Mouse (Mus musculus) erythroid progenitor cell, adult 5-6 weeks (primary cell): Measurements from ENCODE around the gene Pabpn1. TPM values are rescaled to one million over a fixed set of nuclear protein-coding genes. Genes with fewer than 3 reads are reported as not detected.
A peak's percentile ranks its signal among the peaks of the same experiment; 100 is the strongest.

Experiments used
- ATAC-seq: replicated peaks from 2 replicates; pipeline ENCODE4 v1.8.0; 2016; ENCODE audit warnings: moderate number of reproducible peaks, mild to moderate bottlenecking, moderate TSS enrichment, inconsistent platforms; ENCODE audit not compliant: poor library complexity, low FRiP score, severe bottlenecking
- total RNA-seq, 2 experiments: library from RNA; stranded (forward) in 1 of 2; stranded (reverse) in 1 of 2; fragments of 150-400 nt in 1 of 2; fragments of 186-747, 209-891 nt in 1 of 2; gene quantifications; 2 replicates each; pipeline versions ENCODE4 v1.2.3 to v1.2.4; 2015 to 2017; ENCODE audit warnings: low replicate concordance in 2 of 2

The Pabpn1 gene
- 49.9 and 68.1 TPM in 2 replicates for total RNA-seq (2015; ENCODE audit: low replicate concordance)
- total RNA-seq (2017; ENCODE audit: low replicate concordance) = 115 and 120 TPM in 2 replicates

DNA sequence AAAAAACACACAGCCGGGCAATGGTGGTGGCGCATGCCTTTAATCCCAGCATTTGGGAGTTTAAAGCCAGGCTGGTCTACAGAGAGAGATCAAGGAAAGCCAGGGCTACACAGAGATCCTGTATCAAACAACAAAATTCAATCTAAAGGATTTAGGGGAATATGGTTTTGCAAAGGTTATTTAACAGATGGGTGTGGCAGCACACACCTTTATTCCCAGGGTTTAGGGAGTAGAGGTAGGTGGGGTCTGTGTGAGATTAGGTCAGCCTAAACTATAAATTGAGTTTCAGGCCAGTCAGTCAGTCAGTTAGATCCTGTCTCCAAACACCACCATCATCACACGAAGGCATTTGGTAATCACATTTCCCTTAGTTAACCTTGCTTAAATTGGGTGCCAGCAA lies at the start of gene Pabpn1:
Gene Pabpn1 (plus strand): TSS at position 301 of the 400 bp plus-strand sequence.
- ATAC-seq = no peak

DNA sequence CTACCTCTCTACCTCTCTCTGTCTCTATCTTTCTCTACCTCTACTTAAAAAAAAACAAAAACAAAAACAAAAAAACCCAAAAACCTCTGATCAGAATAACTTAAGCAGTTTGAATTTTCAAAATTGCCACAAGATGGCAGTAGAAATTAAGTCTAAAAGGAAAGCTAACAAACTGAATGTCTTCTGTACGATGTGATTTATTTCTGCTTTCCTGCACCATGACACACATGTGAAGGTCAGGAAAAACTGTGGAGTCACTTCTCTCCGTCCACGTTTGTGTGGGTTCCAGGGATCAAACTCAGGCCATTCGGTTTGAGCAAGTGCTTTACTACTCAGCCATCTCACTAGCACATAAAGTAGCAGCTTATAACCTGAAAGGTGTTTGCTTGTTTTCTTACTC lies 48.8 kb upstream of the Pabpn1 start:
- no peak for ATAC-seq

DNA sequence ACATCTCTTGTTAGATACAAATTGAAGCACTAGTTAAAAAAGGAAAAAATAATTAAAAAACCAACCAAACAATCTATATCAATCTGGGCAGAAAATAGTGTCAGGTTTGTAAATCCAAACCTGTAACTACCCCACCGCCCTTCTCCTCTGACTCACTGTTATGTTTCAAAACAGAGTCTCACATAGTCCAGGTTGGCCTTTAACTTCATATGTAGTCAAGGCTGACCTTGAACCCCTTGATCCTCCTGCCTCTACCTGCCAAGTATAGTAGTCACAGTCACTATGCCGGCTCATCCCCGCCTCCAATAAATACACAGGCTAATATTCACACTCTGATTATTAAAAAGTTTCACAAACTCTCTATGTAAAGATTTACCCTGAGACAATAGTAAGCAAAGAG lies 36.6 kb upstream of the Pabpn1 start:
- ATAC-seq = no peak

DNA sequence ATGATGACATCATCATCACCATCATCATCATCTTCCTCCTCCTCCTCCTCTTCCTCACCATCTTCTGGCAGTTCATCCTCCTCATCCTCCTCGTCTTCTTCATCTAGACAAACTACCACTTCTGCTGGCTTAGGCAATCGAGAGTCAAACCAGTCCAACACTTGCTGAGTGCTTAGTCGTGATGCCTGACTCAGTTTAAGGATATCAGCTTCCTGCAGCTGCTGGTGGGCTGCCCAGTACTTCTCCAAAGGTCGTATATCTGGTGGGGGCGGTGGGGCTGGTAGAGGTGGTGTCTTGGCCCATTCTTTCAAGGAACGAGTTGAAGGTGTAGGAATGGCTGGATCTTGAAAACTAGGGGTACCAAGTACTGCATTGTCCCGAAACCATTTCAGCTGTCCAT lies 35.6 kb upstream of the Pabpn1 start:
- no peak for ATAC-seq

DNA sequence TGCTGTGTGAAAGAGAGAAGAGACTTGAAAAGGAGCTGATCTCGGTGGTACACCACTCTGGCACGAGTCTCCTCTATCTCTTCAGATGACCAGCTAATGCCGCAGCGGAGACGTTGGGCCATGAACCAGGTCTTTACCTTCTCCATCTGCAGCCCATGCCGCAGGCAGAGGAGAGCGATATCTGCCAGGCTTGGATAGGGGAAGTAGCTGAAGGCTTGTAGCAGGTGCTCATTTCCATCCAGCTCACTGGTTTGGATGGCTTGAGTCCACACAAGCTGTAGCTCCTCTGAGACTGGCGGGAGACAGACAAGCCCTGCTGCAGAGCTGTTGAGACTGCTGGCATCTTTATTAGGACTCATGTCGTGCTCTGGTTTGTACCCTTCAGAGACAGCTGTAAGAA lies 34.4 kb upstream of the Pabpn1 start:
- no peak for ATAC-seq

DNA sequence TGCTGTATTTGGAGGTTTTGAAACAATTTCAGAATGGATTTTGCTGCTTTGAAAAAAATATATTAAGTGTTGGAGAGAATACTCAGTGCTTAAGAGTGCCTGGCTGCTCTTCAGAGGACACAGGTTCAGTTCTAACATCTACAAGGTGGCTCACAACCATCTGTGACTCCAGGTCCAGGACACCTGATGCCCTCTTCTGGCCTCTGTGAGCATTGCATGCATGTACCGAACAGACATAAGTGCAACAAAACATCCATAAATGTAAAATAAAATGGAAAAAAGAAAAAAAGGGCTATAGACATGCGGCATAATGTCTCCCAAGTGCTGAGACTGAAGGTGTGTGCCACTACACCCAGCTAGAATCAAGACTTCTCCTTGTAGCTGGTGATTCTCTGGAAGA lies 31.8 kb upstream of the Pabpn1 start:
- ATAC-seq = no peak

DNA sequence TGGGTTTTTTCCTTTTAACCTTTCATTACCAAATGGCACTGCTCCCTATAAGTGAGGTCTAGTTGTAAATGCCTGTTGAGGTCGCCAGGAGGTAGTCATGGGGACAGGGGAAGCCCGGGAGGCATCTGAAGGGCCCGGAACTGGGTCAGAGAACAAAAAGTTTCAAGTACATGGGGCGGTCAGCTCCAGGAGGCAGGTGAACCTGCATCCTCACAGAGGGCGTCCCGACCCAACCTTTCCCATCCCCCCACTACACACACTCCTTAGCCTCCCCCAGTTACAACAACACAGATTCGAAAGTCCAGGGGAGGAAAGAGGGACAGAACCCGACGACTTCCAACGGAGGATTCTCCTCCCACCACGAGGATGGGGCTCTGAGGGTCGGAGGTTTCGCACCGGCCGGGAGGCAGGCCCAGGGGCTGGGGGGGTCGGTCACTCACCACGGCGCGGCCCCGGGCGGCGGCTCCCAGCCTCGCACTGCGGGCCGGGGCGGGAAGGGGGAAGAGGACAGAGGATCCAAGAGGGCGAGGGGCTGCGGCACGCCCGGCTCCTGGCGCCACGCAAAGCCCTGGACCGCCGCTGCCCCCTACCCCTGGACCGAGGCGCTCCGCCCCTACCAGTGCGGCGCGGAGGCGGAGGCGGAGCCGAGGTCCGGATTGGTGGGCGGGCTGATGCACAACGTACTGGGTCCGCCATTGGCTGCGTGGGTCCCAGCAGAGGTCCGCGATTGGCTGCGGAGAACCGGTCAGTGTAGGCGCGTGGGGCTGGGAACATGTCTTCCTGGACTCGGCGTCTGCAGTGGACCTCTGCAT lies 28.6 kb upstream of the Pabpn1 start:
- peak; percentile 100 for ATAC-seq

DNA sequence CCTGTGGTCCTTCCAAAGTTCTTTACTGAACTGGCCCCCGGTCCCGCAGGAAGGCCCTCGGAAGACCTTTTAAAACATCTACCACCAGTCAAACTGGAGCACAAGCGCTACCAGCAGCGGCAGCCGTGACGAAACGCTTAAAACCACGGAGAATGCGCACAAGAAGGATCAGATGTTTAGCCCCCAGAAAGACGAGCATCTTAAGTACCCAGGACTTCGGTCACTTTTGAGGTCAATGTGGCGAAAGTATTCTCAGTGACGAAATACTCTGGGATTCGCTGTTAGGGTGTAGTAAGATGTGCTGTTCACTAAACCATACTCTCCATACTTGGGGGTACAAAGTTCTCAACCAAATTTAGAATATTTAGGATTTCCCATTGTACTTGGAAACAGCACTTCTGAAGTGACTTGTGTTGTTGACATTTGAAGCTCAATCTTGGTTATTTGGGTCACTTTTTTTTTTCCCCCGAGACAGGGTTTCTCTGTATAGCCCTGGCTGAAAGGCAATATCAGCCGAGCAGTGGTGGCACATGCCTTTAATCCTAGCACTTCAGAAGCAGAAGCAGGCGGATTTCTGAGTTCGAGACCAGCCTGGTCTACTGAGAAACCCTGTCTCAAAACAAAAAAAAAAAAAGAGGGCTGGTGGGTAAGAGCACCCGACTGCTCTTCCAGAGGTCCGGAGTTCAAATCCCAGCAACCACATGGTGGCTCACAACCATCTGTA lies 27.8 kb upstream of the Pabpn1 start:
- no peak; the same call in 1 of the 2 replicates for ATAC-seq

DNA sequence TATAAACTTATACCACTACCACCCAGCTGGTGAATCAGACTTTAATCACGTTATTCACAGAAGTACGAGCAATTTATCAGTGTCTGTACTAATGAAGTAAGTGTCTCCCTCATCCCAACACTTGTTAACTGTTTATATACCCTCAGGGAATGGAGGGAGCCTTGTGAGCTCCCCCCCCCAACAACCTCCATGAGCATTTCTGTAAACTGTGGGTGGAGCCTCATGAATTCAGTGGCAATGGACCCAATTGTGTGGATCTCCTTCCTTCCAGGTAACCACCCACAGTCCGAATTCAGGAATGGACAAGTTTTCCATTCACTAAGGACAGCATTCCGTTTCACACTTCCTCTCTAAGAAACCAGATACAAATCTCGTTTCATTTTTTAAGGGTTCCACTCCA lies 26.7 kb upstream of the Pabpn1 start:
- ATAC-seq = no peak

DNA sequence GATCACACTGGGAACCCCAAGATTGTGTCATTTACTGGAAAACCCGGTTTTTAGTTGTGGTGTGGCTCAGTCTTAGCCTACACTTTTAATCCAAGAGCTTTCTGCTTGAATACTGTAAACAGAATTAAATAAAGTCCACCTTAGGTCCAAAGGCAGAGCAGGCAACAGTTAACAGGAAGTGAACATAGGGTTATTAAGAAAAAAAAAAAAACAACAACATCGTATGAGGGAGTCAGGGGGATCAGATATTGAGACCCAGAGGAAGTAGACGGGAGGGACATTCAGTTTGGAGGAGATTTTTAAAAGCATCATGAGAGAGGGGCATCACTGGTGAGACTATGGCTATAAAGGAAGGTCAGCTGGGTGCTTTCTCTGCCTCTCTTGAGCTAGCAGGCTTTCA lies 26.0 kb upstream of the Pabpn1 start:
- no peak for ATAC-seq

DNA sequence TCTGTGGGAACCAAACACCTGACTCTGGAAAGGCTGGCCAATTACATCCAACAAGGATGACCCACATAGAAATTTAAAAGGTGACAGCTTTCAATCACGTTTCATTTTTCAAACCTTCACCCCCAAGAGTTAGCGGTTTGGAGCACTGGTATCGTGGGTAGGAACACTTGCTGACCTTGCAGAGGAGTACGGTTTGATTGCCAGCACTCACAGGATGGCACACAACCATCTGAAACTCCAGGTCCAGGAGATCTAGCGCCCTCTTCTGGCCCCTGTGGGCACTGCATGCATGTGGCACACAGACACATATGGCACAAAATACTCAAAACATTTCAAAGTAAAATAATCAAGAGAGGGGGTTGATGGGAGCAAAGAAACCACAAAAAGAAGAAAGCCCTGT lies 25.4 kb upstream of the Pabpn1 start:
- no peak for ATAC-seq

DNA sequence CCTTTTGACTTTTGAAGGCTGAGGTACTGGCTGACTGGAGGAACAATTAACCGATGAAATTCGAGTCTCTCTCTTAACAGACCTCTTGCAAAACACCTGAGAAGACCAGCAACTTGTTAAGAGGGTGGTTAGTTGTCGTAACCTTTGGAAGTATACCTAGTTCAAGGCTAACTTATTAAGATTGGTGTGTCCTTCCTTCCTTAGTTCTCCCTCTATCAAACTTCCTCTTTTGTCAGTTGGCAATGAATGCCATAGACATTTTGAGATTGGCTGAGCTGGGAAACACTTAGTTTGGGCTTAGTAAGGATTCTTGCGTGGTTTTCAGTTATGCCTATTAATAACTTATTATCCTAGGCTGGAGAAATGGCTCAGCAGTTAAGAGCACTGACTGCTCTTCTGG lies 24.3 kb upstream of the Pabpn1 start:
- no peak for ATAC-seq

DNA sequence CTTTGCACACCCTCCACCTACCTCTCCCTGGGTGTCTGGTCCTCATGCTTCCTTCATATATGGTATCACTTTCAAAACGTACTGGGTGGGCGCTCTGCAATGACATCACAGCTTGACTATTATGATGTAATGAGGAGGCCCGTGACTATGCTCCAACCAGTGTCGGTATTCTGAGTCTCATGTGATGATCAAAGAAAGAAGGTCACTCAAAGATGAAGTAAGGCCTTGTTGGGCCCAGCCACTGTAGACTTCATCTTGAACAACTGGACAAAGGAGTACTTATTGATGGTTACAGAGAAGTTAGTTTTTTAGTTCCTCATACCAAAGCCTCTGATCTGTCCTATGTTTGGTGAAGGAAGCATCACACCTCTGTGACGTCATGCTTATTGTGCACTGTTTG lies 21.4 kb upstream of the Pabpn1 start, which contains the start of gene Homez:
Gene Homez (minus strand): TSS at position 101 of the 400 bp plus-strand sequence.
- no peak for ATAC-seq

DNA sequence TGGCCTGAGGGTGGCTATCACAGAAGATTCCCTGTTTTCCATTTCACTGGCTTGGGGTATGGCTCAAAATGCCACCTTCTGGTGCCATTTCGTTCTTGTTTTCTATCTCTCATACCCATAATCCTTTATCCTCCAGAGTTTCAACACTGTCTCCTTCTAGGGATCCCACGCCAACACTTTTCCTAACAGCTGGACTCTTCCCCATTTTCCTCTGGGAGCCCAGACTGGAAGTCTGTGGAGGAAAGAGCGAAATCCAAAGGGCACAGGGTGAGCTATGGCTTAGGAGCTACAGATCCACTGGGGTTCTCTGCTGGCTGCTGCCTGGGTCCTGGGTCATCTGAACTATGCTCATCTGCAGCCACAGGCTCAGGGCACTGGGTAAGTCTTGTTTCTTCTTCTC lies 18.1 kb upstream of the Pabpn1 start:
- no peak for ATAC-seq

DNA sequence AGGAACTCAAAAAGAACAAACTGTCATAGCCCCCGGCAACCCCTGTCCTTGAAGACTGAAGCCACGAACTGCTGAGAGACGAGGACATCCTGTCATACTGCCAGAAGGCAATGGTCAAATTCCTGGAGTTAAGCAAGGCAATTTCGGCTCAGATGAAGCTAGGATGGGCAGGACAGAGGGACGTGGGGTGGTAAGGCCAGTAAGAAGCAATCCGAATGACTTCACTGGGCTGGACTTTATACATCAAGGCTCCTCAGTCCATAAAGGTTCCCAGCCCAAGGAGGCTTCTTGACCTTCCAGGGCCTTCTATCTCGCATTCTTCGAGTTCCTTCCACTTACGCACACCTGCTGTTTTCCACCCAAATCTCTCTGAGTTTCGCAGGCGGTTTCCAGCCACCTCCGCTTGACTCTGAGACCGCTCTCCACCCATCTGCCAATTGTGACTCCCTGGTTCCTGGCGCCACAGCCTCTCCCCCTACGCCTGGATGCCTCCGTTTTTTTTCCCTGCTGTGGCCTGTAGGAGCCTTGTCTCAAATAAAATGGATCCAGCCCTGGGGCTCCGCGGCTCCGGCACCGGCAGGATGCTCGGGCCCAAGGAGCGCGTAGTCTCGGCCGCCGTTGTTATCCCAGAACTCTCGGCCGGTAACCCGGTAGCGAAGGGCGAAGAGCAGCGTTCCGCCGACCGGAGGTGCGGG lies 16.3 kb upstream of the Pabpn1 start:
- no peak for ATAC-seq

DNA sequence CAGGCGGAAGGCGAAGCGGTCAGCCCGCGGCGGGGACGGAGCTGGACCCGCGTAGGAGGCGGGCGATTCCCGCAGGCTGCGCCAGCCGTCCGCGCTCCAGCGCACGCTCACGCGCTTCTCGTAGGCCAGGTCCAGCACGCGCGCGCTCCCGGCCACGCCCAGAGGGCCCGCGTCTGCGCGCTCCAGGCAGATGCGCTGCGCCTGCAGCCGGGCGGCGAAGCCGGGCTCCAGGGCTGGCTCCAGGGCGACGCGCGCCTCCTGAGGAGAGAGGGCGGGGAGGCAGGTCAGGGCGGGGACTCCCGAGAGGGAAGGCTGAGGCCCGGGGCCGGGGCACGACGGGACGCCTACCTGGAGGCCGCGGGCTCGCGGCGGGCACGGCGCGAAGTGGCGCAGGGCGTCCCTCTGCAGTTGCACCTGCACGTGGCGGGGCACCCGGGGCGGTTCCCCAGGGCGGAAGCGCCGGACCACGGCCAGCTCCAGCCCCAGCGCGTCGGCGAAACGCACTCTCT lies 15.7 kb upstream of the Pabpn1 start:
- ATAC-seq = peak; percentile 94

DNA sequence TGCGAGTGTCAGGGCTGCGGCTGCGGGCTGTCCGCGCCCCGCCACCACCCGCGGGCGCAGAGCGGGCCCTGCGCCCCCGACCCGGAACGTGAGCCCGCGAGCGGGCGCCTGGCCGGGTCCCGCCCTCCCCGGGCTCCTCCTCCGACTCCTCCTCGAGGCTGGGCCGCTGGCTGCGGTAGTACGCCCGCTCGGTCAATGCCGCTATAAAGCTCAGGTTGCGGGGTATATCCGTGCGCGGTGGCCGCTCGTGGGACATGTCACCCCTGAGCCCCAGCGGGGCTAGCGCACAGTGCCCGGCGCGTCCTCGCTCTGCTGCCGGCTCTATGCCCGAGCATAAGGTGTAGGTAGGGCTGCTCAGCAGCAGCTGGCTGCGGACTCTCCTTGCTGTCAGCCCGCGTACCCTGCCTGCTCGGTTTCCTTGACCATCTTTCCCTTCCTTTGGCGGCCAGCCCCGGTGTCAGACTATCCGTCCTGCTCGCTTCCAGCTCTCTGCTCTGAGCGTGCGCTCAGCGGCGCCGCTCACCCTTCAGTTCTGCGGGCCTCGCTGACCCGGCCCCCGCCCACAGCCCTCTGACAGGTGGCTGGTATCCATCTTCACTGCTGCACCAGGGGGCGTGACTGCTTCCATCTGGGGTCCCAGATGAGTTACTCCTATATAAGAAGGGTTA lies 15.1 kb upstream of the Pabpn1 start, which contains the start of gene Ppp1r3e:
Gene Ppp1r3e (minus strand): TSS at position 503 of the 668 bp plus-strand sequence.
- peak; percentile 65 for ATAC-seq

DNA sequence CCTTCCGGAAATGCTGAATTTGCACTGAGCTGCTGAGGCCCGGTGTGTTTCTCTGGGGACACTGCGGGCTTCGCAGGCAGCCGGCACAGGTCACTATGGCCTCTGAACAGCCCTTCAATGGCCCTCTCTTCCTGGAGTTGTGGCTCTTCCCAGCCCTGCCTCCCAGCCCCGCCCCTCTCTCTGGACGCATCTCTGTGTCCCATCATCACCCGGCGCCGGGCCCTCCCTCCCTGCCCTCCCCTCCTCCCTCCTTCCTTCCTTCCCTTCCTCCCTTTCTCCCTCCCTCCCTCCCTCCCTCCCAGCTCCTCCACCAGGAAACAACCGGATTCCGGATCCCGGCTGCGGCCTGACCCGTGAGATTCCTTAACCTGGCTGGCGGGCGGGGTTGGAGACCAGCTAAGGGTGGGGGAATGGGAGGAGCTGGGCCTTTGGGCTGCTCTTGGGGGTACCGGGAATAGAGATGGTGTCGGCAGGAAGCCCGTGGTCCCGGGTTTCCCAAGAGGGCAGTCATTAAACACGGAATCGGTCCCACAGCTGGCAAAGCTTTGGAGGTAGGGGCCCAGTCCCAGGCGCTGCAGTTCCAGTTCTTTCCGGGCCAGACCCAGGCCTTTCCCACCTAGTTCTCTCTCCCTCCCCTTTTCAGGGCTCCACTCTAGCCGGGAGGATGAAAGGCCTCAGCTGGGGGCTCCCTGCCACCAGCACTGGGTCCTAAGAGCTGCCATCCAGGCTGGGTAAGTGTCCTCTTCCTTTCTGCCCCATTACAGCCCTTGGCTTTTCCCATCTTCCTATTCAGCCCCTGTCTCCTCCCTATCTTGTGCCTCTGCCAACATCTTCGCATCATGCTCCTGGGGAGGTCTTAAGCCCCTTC lies 8.9 kb upstream of the Pabpn1 start, which contains the start of the genes Bcl2l2 and Gm20521:
Gene Bcl2l2 (plus strand): TSS at position 224 of the 868 bp plus-strand sequence.
Gene Gm20521 (plus strand): TSS at position 288 of the 868 bp plus-strand sequence.
- ATAC-seq = peak; percentile 84
